ENCODE assay signal across 19 mouse cellular contexts in the genomic region with DNA sequence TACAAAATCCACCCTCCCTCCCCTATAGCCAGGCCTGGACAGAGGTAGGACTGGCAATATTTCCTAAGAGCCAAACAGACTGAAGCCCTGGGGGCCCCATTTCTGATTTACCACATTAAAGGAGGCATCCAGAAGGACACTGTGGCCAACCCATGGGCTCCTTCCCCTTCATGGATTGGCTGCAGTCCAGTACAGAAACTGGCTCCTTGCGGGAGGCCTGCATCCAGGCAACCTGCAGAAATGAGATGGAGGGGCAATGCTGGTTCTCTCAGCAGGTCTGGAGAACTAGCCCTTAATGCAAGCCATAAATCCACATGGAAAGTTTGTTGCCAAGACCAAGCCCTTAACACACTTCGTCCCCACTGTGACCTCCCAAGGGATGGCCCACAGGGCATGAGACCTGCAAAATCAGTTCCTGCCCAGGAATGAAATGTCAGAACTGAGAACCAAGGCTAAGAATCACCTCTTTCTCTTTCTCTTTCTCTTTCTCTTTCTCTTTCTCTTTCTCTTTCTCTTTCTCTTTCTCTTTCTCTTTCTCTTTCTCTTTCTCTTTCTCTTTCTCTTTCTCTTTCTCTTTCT. TPM values are rescaled to one million over a fixed set of nuclear protein-coding genes. Genes with fewer than 3 reads are reported as not detected.
DNase-seq lines count a peak whose midpoint lies in the region; ATAC-seq lines count a peak whose summit lies in the region.
"Had no signal": no experiment of that assay in that cellular context is flagged by ENCODE, and none has a peak within 500 bp of the region (broad histone marks: within the 10 kb centered on the region; RNA-seq: fewer than 3 reads in every experiment).

No protein-coding gene starts in this region.

- H3K4me1 ChIP-seq in kidney, embryonic 14.5 days (ENCODE audit: control insufficient read depth, insufficient read depth, low read length) = peaks cover 20% of the 10 kb centered on the region

- no peaks in the 10 kb centered on the region for H3K9me3 ChIP-seq in kidney, embryonic 14.5 days (ENCODE audit: control insufficient read depth, low read length)
- H3K9me3 ChIP-seq: embryonic facial prominence, embryonic 12.5 days; forebrain, embryonic 15.5 days; hindbrain, embryonic 15.5 days had no signal

- H3K9ac ChIP-seq in kidney, embryonic 14.5 days (ENCODE audit: low read depth, low read length) = no peak overlapping the region
- H3K9ac ChIP-seq: embryonic facial prominence, embryonic 12.5 days; forebrain, embryonic 15.5 days; hindbrain, embryonic 15.5 days had no signal

- H3K4me3 ChIP-seq in kidney, embryonic 14.5 days (ENCODE audit: low read length) = no peak overlapping the region
- H3K4me3 ChIP-seq: embryonic facial prominence, embryonic 12.5 days; forebrain, embryonic 15.5 days; hindbrain, embryonic 15.5 days had no signal

- H3K4me2 ChIP-seq in kidney, embryonic 14.5 days (replicated peaks; ENCODE audit: low read depth, low read length) = no peak overlapping the region
- H3K4me2 ChIP-seq: embryonic facial prominence, embryonic 12.5 days; forebrain, embryonic 15.5 days; hindbrain, embryonic 15.5 days had no signal

- WGBS in kidney, embryonic 14.5 days = 56% methylated on average over 2 of the region's 2 CpGs

- H3K36me3 ChIP-seq in kidney, embryonic 14.5 days (ENCODE audit: control insufficient read depth, insufficient read depth, low read length) = no peaks in the 10 kb centered on the region
- H3K36me3 ChIP-seq: embryonic facial prominence, embryonic 12.5 days; forebrain, embryonic 15.5 days; hindbrain, embryonic 15.5 days had no signal

- no peak overlapping the region for H3K27ac ChIP-seq in kidney, embryonic 14.5 days (ENCODE audit: low read depth, low read length)
- H3K27ac ChIP-seq: embryonic facial prominence, embryonic 12.5 days; forebrain, embryonic 15.5 days; hindbrain, embryonic 15.5 days had no signal

- H3K27me3 ChIP-seq in kidney, embryonic 14.5 days (ENCODE audit: control insufficient read depth, insufficient read depth, low read length) = peaks cover 2% of the 10 kb centered on the region; the same call in 1 of the 2 replicates
- H3K27me3 ChIP-seq: embryonic facial prominence, embryonic 12.5 days had no signal

- peak; percentile 30 to 52 for DNase-seq in adrenal gland, adult (ENCODE audit: inconsistent age in 2 of 2, low spot score in 1 of 2)
- DNase-seq in adrenal gland, adult 18-20 months (ENCODE audit: low spot score in 2 of 2) = no peak
- peak; percentile 24 for DNase-seq in kidney, postnatal 14 days
- DNase-seq in 3T3-L1 (ENCODE audit: low read depth, low spot score) = peak; percentile 31
- DNase-seq in NIH3T3 (ENCODE audit: low read depth) = peak; percentile 9
- no peak for DNase-seq in spleen, postnatal 4 days (ENCODE audit: low spot score in 2 of 2)
- DNase-seq in thymus, postnatal 36 days = no peak
- DNase-seq: adrenal gland, adult 2 months; adrenal gland, postnatal 25 days; cerebellum, adult 18-20 months; cerebellum, postnatal 25 days; gastrocnemius, postnatal 36 days; heart, adult 11 months; heart, postnatal 10 days; heart, postnatal 4 days had no signal

- no peak for ATAC-seq in kidney, embryonic 14.5 days (ENCODE audit: low FRiP score, low TSS enrichment)
- ATAC-seq: forebrain, embryonic 15.5 days had no signal

RNA-seq across cellular contexts. Expression of gene Hes1, which starts 31.8 kb away (rescaled TPM):
- 10 to 100 TPM; 21.0 to 31.1 TPM for total RNA-seq in adrenal gland, adult 18-20 months (2021)
- polyA plus RNA-seq in kidney, embryonic 14.5 days (2014; fragmentation: Nextera tagmentation; extraction: Ambion mirVana) = 68.7 and 82.2 TPM in 2 replicates

Comparison
In these comparisons a context has a peak if more than half of its experiments do, and no peak if none do; other contexts are left out.
1. DNase-seq: peak in adrenal gland, adult (2 of 2), kidney, postnatal 14 days (single experiment), 3T3-L1 (single experiment) and NIH3T3 (single experiment); none in adrenal gland, adult 18-20 months (0 of 2), spleen, postnatal 4 days (0 of 2) and thymus, postnatal 36 days (0 of 2).